Mouse (Mus musculus) liver, embryonic 11.5 days (tissue): ENCODE results near the gene Slco1c1. TPM values are rescaled to one million over a fixed set of nuclear protein-coding genes. Genes with fewer than 3 reads are reported as not detected.
"Not testable (repeated sequence)": the region's sequence is repeated elsewhere in the genome, so short reads cannot be mapped to it uniquely, and the experiment has no call there.

Experiments used
- ATAC-seq: fragments of 200-750 bp; cut with Nextera tagmentation; replicated peaks from 2 replicates; pipeline ENCODE4 v1.8.0; 2017; ENCODE audit warnings: moderate number of reproducible peaks, mild to moderate bottlenecking, moderate TSS enrichment, moderate library complexity; ENCODE audit not compliant: low FRiP score
- DNase-seq: peaks from one replicate; pipeline ENCODE4 v3.0.0-alpha.2; 2017; ENCODE audit warnings: low spot score
- H3K27ac ChIP-seq: fragments of 300-500 bp; sonication (generic); 2 replicates; pipeline ENCODE4 v1.5.1; 2014; ENCODE audit warnings: mild to moderate bottlenecking, low read depth, low read length, control low read depth
- H3K27me3 ChIP-seq: fragments of 300-500 bp; sonication (generic); replicated peaks from 2 replicates; pipeline ENCODE4 v1.6.1; 2014; ENCODE audit warnings: low read length, mixed read lengths; ENCODE audit not compliant: control insufficient read depth, insufficient read depth
- H3K36me3 ChIP-seq: fragments of 300-500 bp; sonication (generic); 2 replicates; pipeline ENCODE4 v1.6.1; 2014; ENCODE audit warnings: mild to moderate bottlenecking, low read length, moderate library complexity, mixed read lengths; ENCODE audit not compliant: control insufficient read depth, insufficient read depth
- H3K4me1 ChIP-seq: fragments of 300-500 bp; sonication (generic); replicated peaks from 2 replicates; pipeline ENCODE4 v1.6.1; 2014; ENCODE audit warnings: low read length, mixed read lengths; ENCODE audit not compliant: control insufficient read depth, insufficient read depth
- H3K4me2 ChIP-seq: fragments of 300-500 bp; sonication (generic); 2 replicates; pipeline ENCODE4 v1.6.1; 2014; ENCODE audit warnings: mild to moderate bottlenecking, control low read depth, moderate library complexity
- H3K4me3 ChIP-seq: fragments of 300-500 bp; sonication (generic); 2 replicates; pipeline ENCODE4 v1.5.1; 2014; ENCODE audit warnings: low read depth, low read length, control low read depth
- H3K9ac ChIP-seq: fragments of 300-500 bp; sonication (generic); 2 replicates; pipeline ENCODE4 v1.6.1; 2014; ENCODE audit warnings: low read depth, low read length, control low read depth
- H3K9me3 ChIP-seq: fragments of 300-500 bp; sonication (generic); 2 replicates; pipeline ENCODE4 v1.6.1; 2016; ENCODE audit warnings: low read length, inconsistent platforms, mixed read lengths; ENCODE audit not compliant: control insufficient read depth
- WGBS: fragments of 180-500 bp; shearing (Covaris S2); extraction: QIAGEN DNeasy Blood & Tissue Kit; methylation state at CpG from one replicate; pipeline ENCODE4 v1.1.7; 2014; 5-methylcytosine and 5-hydroxymethylcytosine counted together
- polyA plus RNA-seq: library from polyadenylated mRNA; unstranded; fragments of >200 nt; fragmentation: Nextera tagmentation; extraction: Ambion mirVana; gene quantifications from 2 replicates; pipeline ENCODE4 v1.2.1, GENCODE M21; 2014

Gene Slco1c1
- polyA plus RNA-seq, 1 experiment from 2014 or later, result not detected

DNA sequence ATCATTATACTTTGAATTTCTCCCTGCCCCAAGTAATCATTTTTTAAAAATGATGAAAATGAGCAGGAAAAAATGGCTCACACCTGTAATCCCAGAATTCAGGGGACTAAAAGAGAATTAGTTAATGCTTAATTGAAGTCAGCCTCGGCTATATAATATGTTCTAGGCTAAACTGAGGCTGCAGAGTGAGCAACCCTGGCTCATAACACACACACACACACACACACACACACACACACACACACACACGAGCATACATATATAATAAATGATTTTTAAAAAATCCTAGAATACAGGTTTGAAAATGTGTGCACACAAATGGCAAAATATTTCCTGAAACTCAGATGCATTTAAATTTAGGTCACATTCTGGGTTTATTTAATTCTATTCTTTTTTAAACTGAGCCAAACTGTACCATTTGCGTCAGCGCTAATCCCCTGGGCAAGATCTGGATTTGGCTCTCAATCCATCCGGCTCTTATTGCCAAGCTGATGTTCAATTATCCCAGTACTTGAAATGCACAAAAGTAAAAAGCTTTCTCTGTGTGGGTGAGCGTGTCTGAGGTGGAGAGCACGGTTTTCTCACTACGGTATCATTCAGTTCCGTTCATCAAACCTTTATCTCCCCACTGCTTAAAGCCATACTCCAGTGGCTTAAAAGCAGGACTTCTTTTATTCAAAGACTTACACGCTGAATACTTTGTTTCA lies 43.8 kb downstream of the Slco1c1 start:
- Histone ChIP-seq H3K36me3 (no peaks in the 10 kb centered on the region), H3K9ac (no peak overlapping the region), H3K27me3 (no peaks in the 10 kb centered on the region), H3K4me3 (no peak overlapping the region), H3K4me1 (no peaks in the 10 kb centered on the region), H3K27ac (no peak overlapping the region), H3K9me3 (no peaks in the 10 kb centered on the region), H3K4me2 (no peak overlapping the region)
- WGBS, result 81% methylated on average over 10 of the region's 10 CpGs
- ATAC-seq, result no peak
- DNase-seq, result no peak

DNA sequence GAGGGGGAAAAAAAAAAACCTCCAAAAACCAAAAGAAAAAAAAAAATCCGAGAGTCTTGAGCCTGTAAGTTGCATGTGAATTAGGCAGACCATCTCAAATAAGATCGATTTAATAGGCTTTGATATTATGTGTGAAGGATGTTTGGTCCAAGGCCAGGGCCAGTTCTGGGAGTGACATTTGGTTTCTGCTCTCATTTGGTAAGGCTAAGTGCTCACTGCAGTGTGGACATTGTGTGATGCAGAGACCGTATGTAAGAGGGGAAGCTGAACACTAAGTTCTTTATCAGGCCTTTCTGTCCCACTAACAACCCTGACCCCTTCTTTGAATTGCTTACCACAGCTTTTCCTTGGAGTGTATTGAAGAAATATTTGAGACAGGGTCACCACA lies 44.4 kb downstream of the Slco1c1 start:
- WGBS, result 77% methylated on average over 3 of the region's 3 CpGs
- no peak for DNase-seq

DNA sequence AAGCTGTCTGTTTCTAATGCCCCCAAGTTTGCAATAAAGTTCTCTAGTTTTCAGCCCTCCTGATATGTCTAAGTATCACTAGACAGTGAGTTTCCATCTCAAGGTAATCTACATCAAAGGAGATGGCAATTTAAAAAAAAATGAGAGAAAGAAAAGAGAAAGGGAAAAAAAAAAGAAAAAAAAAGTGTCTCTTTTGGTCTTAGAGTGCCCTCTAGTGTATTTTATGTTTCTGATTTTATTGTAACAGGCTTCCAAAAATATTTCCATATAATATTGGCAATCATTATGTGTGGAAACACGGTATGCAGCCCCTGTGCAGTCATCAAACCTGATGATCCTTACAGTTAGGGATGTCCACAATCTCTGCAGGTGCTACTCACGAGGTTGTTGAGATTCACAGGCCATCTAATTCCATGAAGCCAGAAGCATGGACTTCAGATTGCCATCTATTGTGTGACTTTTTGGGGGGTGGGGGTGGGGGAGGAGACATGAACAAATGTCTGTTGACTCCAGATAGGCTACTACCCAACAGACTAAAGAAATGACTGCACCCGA lies 52.6 kb downstream of the Slco1c1 start:
- WGBS, result 44% methylated on average over 3 of the region's 3 CpGs
- Histone ChIP-seq H3K9me3 (no peaks in the 10 kb centered on the region), H3K36me3 (no peaks in the 10 kb centered on the region), H3K4me2 (no peak overlapping the region), H3K27ac (no peak overlapping the region), H3K27me3 (no peaks in the 10 kb centered on the region), H3K9ac (no peak overlapping the region), H3K4me3 (no peak overlapping the region), H3K4me1 (no peaks in the 10 kb centered on the region)
- DNase-seq (no peak), ATAC-seq (no peak)

More for the DNA sequence above, 44.4 kb downstream of the Slco1c1 start:
- H3K4me1 ChIP-seq, result no peaks in the 10 kb centered on the region
- H3K4me2 ChIP-seq, result no peak overlapping the region
- no peaks in the 10 kb centered on the region for H3K27me3 ChIP-seq
- no peak overlapping the region for H3K9ac ChIP-seq
- no peaks in the 10 kb centered on the region for H3K36me3 ChIP-seq
- no peak for ATAC-seq
- no peak overlapping the region for H3K4me3 ChIP-seq
- no peak overlapping the region for H3K27ac ChIP-seq
- H3K9me3 ChIP-seq, result no peaks in the 10 kb centered on the region

DNA sequence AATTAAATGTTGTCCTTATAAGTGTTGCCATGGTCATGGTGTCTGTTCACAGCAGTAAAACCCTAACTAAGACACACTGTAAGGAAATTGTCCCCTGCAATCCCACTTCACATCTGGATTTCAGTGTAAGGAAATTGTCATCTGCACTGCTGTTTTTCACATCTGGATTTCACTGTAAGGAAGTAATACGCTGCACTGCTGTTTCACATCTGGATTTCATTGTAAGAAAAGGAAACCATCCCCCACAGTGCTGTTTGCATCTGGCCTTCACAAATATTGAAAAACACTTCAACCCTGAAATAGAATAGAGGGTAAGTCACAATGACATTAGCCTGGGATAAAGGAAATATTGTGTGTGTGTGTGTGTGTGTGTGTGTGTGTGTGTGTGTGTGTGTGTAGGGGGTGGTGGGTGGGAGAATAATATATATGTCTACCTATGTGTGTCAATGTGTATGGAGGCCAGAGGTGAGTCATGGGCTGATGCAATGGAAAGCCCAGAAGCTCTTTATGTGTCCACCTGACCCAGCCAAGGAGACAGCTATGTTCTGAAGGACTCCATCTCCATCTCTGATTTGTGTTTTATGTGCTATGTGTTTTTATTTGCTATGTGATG lies 60.7 kb downstream of the Slco1c1 start:
- H3K4me2 ChIP-seq, result no peak overlapping the region
- H3K36me3 ChIP-seq, result no peaks in the 10 kb centered on the region
- no peaks in the 10 kb centered on the region for H3K4me1 ChIP-seq
- no peak overlapping the region for H3K4me3 ChIP-seq
- no peaks in the 10 kb centered on the region for H3K9me3 ChIP-seq
- no peak overlapping the region for H3K27ac ChIP-seq
- 59% methylated on average over 1 of the region's 1 CpGs for WGBS
- ATAC-seq, result no peak
- no peak for DNase-seq
- H3K9ac ChIP-seq, result no peak overlapping the region
- H3K27me3 ChIP-seq, result no peaks in the 10 kb centered on the region

DNA sequence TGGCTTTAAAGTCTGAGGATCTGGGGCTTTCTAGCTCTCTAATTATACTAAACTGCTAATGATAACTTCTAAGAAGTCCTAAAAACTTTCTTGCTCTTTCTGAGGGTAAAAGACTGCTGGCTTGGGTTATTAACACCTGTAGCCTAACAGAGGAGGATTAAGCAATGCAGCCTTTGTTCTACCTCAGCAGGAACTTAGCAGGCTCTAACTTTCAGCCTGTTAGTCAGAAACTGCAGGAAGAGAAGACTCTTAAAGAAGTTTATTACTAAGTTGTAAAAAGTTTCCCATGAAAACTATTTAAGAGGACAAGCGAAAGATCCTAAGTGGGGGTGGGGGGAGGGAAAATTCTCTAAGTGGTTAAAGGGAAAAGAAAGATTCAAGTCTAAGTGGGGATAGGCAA lies 65.8 kb downstream of the Slco1c1 start:
- no peak overlapping the region for H3K27ac ChIP-seq
- H3K9me3 ChIP-seq, result no peaks in the 10 kb centered on the region
- no peaks in the 10 kb centered on the region for H3K4me1 ChIP-seq
- no peak overlapping the region for H3K9ac ChIP-seq
- H3K27me3 ChIP-seq, result no peaks in the 10 kb centered on the region
- H3K4me3 ChIP-seq, result no peak overlapping the region
- DNase-seq (no peak), ATAC-seq (no peak)
- 61% methylated on average over 1 of the region's 1 CpGs for WGBS
- H3K4me2 ChIP-seq, result no peak overlapping the region
- H3K36me3 ChIP-seq, result no peaks in the 10 kb centered on the region

DNA sequence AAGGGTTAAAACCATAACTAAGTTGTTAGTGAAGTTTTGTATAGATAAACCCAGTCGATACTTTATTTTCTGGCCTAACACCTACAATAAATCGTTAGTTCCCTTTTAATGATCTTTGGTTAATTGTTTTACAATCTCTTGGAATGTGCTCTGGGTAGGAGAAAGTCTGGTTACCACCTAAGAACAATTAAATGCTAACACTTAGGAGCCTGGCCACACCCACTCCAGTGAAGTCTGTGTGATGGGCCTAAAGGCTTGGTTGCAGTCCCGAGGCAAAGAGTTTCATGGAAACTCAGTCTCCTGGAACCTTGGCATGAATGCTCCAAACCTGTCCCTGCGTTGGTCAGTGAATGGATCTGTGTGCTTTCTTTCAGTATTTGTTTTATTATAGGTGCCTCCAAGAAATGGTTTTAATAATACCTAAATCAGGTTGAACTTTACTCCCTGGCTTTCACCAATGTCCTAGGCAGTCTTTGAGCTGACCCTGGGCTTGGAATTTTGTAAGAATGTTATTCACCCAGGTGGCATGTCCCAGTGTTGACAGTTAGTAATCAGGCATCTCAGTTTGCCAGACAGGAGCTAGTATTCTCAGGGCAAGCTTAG lies 66.5 kb downstream of the Slco1c1 start:
- H3K4me2 ChIP-seq, ATAC-seq, H3K9ac ChIP-seq, H3K9me3 ChIP-seq, H3K27ac ChIP-seq, H3K4me1 ChIP-seq, DNase-seq, H3K27me3 ChIP-seq, H3K4me3 ChIP-seq, H3K36me3 ChIP-seq: not testable (repeated sequence)
- WGBS, result 42% methylated on average over 4 of the region's 4 CpGs

DNA sequence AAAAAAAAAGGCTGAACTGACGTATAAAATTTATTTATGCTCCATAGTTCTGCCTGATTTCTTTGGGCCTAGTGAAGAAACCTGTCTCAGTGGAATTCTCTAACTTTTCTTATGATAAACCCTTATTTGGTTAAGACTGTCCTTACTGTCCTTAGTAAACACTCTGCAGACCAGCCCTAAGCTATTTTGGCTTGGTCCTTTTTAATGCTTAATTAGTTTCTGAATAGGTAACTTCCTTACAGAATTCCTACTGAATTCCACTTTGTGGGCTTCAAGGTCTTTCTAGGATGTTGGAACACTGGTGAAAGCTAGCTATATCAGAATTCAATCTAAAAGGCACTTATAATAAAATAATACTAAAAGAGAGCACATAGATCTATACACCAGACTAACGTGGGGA lies 71.9 kb downstream of the Slco1c1 start:
- no peak overlapping the region for H3K27ac ChIP-seq
- no peaks in the 10 kb centered on the region for H3K9me3 ChIP-seq
- ATAC-seq, result no peak
- WGBS, result 80% methylated on average over 2 of the region's 2 CpGs
- no peak overlapping the region for H3K4me3 ChIP-seq
- H3K27me3 ChIP-seq, result no peaks in the 10 kb centered on the region
- H3K36me3 ChIP-seq, result no peaks in the 10 kb centered on the region
- no peaks in the 10 kb centered on the region for H3K4me1 ChIP-seq
- H3K9ac ChIP-seq, result no peak overlapping the region
- no peak for DNase-seq
- no peak overlapping the region for H3K4me2 ChIP-seq

DNA sequence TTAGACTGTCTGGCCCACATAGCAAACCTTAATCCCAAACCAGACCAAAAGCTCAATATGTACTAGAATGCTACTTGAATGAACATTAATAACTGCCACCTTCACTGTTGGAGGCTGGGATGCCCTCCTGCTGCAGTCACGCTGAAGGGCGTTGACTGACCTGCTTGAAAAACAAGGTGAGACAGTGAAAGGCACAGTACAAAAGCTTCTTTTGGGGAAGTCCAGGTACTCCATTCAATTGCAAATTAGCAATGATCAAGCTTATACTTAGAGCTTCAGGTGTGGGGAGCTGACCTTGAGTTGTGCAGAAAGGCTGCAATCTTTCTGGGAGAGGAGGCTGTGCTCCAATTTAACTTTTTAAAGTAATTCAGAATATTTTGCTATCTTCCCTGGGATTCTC lies 72.9 kb downstream of the Slco1c1 start:
- Histone ChIP-seq H3K9me3 (no peaks in the 10 kb centered on the region), H3K4me1 (no peaks in the 10 kb centered on the region), H3K36me3 (no peaks in the 10 kb centered on the region), H3K4me2 (no peak overlapping the region), H3K4me3 (no peak overlapping the region), H3K27me3 (no peaks in the 10 kb centered on the region), H3K27ac (no peak overlapping the region), H3K9ac (no peak overlapping the region)
- DNase-seq (no peak), ATAC-seq (no peak)
- 96% methylated on average over 2 of the region's 2 CpGs for WGBS
